Mouse (Mus musculus): ENCODE measurements around the gene Ttc4.

Ttc4 gene

DNA sequence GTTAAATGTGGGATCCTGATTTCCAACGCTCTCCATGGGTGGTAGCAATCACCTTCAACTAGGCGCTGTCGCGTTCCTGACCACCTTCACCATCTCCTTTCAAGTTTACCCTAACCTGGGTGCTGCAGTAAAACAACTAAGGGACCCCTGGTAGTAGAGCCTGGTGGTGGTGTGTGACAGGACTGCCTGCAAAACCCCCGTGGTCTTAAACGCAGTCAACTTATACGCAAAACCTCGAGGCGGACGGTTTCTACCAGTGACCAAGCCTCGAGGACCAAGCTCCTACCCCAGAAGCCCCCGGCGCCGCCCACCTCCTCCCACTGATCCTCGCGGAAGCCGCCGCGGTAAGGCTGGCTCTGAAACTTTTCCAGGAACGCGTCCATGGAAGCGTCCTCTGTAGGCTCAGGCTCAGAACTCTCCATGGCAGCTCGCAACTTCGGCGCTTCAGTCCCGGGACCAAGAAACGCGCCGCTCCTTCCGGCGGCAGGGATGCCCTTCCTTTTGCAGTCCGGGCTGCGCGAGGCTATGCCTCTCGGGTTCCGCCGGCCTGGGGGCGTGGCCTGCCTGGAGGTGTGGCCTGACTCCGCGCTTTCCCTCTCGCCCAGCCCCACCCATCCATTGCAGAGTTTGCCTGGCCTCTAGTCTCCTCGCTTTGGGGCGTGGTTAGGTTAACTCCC lies at the start of gene Ttc4:
Gene Ttc4 (minus strand): TSS at position 503 of the 677 bp plus-strand sequence.
- DNase-seq = peak; percentile 91 to 94

DNA sequence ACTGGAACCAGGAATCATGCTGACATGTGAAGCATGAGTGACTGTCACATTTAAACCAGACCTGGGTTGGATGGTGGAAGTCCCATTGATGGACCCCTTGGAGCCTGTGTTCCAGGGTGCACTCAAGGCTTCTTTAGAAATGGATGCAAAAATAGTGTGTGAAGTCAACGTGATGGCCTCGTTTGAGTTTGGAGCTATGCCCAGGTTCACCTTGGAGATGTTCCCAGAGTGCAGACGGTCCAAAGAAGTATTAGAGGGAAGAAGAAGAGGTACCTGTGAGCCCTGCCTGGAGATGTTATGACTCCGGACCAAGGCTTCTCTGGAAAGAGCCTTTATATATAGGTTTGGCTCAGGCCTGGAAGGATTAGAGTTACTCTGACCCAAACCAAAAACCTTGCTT lies 41.9 kb upstream of the Ttc4 start:
- DNase-seq = peak; percentile 77 to 81

DNA sequence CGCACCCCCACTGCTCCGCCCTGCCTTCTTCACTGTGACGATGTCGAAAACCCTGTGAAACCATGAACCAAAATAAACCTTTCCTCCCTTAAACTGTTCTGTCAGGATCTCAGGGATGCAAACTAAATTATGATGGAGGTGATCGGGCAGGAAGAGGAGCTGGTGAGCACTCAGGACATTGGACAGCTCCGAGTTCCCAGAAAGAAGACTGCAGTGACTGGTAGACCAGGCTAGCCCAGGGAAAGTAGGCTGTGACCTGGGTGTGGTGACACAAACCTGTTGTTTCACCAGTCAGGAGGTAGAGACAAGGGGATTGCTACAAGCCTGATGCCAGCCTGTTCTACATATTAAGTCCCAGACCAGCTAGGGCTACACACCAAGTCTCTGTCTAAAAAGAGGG lies 34.9 kb upstream of the Ttc4 start:
- no peak for DNase-seq

DNA sequence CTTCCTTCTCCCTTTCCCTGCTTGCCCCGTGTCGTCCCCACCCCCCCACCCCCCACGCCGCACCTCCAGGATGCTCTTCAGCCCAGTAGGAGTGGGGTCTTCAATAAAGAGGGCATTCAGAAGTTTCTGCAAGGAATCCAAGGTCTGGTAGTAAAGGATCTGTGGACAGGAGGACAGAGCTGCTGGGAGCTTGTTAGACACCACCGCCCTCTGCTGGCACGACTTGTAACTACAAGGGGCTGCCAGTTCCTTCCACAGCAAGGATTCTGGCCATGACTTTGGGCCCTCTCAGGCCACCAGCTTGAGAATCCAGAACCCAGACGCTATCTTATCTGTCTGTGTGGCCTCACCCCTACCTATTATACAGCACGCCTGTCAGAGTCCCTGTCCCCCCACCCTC lies 29.7 kb upstream of the Ttc4 start:
- DNase-seq = peak; percentile 95 to 97

DNA sequence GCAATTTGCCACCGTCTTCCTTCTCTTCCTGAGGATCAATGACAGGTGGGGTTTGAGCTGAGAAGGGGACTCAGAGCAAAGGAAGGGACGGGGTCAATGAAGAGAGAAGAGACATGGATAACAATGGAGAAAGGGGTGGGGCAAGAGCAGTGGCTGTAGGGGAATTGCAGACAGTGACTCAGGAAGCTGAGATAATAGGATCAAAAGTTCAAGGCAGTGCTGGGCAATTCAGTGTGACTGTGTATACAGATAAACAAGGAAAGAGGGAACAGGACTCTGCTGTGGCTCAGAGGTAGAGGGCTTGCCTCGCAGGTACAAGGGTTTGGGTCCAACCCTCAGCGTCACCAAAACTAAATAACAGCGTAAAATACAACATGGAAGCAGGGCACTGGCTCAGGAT lies 29.2 kb upstream of the Ttc4 start:
- no peak for DNase-seq

DNA sequence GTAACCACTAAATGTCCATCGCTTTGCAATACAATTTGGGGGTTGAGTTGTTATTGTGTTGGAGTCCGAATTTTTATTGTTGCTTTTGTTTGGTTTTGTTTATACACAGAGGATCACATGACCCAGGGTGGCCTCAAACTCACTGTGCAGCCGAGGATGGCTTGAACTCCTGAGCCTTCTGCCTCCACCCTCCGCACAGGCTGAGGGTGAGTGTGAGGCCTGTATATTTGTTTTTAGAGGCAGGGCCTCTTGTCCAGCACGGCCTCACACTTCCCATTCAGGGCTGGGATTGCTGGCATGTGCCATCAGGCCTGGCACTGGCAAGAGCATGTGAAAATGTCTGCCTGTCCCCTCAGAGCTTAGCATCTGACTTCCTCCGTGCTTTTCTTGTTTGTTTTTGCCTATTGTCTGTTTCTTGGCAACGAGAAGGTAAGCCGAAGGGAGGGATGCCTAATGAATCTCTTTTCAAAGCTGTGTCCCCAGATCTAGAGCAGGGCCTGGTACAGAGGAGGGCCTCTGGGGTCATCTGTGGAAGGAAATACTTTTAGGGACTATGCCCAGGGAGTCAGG lies 26.4 kb upstream of the Ttc4 start:
- DNase-seq = peak; percentile 38 to 40

DNA sequence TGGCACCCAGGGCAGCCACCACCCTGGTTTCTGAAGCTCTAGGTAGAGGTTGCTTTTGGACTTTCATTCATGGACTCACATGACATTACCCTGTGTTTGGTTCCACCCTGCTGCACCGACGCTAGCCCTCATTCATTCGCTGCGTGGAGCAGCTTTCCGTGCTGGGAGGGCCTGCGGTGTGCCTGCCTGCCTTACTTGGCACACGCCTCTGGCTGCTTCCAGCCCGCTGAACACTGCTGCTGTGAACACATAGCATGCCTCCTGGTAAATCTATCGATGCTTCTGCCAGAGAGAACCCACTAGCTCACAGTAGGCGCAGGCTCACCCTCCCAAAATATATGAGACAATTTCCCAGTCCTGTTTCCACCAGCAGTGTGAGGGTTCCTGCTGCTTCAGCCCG lies 25.7 kb upstream of the Ttc4 start:
- DNase-seq = peak; percentile 73 to 80

DNA sequence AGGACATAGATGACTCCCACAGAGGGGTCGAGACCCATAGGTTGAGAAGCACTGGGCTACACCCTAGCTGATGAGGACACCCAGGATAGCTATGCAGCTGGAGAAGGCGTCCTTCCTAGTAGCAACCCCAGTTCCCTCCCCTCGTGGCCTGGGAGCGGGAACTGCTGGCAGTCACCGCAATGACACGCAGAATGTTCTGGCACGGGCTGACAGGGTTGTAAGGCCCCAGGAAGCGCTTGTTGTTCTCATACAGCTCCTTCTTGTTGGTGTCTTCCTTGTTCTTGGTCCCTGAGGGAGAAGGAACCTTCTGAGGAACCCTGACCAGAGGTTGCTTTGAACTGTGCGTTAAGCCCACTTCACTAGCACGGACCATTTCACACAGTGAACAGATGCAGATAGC lies 25.2 kb upstream of the Ttc4 start:
- DNase-seq = peak; percentile 46 to 51

DNA sequence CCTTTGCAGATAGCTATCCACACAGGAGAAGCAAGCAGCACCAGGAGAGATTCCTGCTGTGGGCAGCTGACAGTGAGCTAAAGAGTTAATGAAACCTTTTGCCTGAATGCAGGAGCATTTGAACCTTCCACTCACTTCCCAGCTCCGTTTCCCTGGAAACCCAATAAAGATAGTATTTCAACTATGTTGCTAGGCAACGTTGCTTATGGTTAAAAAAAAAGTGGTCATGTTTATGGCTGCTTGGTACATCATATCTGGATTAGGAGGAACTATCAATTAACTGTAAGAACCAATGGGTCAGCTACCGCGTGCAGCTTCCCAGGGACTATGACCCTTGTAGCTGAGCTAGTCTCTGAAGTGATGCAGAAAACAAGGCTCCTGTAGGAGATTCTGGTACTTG lies 22.1 kb upstream of the Ttc4 start:
- DNase-seq = no peak

DNA sequence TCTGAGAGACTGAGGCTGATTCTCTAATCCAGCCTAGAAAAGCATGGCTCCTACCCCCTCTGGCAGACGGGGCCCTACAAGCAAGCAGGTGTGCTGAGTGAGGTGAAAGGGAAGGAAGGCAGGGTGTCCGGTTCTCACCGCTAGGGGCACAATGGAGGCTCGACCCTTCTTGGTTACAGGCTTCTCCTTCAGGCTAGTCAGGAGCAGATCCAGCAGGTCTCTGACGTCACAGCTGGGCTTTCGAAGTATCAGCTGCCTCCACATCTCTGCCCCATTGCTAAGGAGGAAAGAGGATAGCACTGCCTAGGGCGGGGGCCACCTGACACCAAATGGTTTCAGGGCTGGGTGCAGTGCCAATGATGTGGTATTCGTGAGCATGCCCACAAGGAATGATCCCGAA lies 21.2 kb upstream of the Ttc4 start:
- peak in 1 of 2 experiments; percentile 68 for DNase-seq

DNA sequence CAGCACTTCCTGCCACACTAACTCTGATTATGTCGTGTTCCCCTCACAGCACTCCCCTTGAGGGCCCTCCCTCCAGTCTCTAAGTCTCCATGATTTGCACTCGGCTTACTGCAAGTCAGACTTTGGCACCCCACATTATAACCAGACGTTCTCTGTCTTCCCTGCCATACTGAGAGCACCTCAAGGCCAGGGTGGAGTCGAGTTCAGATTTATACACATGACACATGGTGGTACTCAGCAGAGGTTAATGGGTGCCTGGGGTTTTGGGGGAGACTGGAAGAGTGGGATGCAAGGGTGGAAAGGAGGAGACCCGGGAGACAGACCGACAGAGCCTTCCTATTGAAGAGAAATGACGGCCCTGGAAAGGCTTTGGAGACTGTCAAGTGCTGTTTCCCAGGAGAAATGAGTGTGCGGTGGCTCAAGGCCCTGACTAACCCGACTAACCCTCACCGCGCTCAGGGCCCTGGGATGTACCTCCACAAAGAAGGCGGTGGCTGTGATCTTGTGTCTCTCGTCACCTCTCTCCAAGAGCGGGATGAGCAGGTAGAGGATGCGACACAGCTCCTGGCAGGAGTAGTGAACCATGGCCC lies 15.2 kb upstream of the Ttc4 start:
- DNase-seq = no peak

DNA sequence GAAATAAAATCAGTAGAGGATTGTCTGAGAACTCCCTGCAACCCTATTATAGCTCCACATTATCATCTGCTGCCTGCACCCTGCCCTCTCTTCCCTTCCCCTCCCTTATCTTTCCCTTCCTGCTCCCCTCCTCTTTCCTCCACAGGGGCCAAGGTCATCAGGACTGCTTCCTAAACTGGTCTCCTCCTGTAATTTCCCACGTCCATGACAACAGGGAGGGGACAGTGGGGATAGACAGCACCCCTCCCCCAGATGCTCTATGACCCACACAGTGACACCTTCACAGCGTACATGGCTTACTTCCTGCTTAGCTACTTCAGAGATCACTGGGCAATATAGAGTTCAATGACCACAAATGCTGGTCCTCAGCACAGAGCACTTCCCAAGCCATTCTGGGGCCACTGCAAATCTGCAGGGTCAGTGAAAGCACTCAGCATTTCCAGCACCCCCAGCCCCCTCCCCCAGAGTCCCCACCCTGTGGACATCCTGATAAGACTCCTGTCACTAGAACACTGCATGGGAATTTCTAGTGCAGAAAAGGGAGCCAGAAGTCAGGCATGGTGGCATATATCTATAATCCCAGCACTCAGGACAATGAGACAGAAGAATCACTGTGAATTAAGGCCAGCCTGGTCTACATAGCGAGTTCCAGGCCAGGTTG lies 10.0 kb upstream of the Ttc4 start:
- no peak for DNase-seq

DNA sequence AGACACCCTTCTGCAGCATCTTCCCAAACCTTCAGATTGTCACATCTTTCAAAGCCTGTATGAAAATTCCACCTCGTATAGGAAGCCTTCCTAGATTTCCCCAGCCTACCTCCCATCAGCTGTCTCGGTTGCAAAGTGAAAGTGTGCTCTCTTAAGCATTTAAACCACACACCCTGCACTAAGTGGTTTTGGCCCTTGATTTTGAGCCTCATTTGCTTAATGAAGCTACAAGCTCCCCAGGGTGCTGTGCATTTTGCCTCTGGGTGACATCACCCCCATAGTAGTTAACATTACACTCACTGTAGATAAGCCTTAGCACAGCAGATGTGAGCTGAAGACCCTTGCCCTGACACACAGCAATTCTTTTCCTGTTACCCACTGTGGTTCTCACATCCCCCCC lies 2.2 kb upstream of the Ttc4 start:
- no peak for DNase-seq

DNA sequence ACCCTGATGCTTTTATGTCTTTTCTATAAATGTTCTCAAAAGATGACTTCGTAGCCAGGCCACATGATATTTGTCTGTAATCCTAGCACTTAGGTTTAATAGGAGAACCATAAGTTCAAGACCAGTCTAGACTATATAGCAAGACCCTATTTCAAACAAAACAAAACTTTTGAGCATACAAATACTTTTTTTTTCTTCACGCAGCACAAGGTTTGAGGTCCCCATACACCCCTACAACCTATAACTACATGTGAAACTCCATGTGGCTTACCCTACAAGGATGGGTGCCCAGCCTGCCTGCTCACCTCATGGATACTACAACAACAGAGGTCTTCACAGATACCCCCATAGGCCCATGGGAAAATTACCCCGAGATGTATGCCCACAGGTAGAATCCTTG lies 408 bp upstream of the Ttc4 start:
- no peak for DNase-seq

DNA sequence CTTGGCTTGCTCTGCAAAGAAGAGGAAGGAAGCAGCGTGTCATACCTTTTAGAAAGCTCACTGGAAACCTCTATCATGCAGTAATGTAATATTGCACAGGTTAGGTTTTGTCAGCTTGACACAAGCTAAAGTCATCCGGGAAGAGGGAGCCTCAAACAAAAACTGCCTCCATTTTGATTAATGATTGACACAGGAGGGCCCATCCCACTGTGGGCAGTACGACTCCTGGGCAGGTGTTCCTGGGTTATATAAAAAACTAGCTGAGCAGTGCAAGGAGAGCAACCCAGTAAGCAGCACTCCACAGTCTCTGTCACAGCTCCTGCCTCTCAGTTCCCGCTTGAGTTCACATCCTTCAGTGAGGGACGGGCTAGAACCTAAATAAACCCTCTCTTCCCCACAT lies 2.0 kb downstream of the Ttc4 start:
- no peak for DNase-seq

DNA sequence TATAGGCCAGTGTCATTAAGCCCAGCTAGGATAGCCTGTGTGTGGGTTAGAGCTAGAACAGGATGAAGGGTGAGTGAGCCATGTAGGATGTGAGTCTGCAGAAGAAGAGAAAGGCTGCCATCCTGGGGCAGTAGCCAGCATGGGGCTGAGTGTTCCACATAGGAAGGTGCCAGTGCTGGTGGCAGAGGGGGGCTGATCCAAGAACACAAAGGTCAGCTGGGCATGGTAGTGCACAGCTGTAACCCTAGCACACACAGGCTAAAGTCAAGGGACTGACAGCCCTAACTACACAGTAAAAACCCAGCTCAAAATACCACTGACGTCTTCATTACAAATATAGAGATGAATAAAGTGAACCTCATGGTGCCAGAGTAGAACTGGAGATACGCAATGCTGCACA lies 12.2 kb downstream of the Ttc4 start:
- DNase-seq = no peak

DNA sequence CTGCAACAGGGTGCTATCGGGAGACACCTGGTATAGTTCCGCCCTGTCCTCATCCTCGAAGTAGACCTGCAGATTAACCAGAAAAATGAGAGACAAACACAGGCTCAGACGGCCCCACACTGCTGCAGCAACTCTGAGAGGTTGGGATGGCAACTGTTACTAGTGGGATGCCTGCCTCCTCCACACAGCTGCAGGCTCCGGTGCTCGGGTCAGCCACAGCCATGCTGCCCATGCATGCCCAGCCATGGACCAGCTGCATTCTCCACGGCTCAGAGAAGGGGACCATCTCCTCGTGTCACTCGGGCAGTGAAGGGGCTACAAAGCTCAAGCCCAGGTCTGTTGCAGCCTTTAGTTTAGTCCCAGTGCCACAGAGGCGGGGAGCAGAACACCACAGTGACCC lies 13.1 kb downstream of the Ttc4 start:
- no peak for DNase-seq

DNA sequence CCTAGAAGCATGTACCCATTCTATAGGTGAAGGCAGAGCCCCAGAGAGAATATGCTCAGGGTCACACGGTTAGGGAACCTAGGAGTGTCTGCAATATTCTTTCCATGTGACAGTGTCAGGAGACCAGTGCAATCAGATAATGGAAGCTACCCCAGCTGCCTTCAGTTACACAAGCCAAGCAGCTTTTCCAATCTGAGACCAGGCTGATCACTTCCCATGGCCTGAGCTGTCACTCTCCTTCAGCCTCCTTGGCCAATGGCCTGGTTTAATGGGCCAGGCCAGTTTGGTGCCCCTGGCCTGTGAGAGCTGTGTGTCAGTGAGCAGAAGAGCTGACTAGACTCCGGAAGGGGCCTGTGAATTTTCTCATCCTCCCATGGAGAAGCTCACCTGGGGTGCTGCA lies 13.5 kb downstream of the Ttc4 start:
- no peak for DNase-seq

DNA sequence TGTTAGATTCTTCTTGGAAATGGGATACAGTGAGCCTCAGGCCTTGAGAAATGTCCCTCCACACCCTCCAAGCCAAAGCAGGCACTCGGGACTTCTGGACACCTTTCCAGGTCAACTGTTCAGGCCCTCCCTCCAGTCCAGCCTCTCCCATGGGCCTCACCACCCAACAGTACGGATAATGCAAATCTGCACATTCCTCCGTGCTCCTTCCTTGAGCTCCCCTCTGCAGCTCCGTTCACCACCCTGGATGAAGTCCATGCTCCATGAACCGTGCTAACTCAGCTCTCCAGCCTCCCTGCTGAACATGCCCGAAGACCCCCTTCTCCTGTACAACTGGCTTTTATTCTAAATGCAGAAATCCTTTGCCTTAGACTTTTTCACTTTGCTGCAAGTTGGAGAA lies 14.0 kb downstream of the Ttc4 start:
- no peak for DNase-seq

DNA sequence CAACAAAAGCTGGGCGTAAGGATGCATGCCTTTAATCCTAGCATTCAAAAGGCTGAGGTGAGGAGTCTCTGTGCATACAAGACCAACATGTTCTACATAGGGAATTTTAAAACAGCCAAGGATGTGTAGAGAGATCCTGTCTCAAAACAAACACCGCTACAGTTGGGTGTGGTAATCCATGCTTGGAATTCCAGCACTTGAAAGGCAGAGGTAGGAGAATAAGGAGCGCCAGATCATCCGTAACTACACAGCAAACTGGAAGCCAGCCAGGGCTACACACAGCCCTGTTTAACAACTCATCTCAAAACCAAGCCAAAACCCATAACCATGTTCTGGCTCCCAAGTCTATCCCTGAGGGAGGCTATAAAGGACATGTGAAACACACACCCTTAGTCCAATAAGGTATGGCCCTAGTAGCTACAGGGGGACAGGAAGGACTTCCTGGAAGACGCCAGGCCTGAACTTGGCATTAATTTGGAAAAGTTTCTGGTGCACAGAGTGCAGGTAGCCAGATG lies 14.7 kb downstream of the Ttc4 start:
- DNase-seq = no peak

DNA sequence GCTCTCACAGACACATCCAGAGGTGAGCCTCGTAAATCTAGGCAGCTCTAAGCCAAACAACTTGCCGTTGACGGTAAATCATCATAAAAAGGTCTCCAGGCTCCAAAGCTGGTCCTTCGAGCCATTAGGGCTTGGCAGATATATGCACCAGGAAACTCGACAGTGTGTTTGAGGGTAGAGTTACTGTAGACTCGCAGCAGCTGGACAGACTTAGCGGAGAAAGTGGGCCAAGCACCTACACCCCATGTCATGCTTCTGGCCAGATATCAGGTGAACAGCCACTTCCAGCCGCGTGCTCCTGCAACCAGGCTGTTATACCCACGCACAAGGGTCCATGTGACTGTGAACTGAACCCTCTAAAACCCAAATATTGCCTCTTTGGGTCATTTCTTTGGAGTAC lies 23.1 kb downstream of the Ttc4 start:
- DNase-seq = no peak

DNA sequence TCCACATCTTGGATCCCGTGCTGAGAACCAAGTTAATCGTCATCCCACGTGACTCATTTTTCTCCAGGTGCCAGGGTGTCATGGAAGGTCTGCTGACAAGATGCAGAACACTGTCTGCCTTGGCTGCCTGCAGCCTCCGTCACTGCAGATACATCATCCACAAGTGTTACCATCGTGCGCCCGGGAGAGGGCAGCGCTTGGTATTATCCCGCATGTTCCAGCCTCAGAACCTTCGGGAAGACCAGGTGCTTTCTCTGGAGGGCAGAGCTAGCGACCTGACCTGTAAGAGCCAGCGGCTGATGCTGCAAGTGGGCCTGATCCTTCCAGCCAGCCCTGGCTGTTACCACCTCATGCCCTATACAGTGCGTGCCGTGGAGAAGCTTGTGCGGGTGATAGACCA lies 25.7 kb downstream of the Ttc4 start:
- DNase-seq = no peak

DNA sequence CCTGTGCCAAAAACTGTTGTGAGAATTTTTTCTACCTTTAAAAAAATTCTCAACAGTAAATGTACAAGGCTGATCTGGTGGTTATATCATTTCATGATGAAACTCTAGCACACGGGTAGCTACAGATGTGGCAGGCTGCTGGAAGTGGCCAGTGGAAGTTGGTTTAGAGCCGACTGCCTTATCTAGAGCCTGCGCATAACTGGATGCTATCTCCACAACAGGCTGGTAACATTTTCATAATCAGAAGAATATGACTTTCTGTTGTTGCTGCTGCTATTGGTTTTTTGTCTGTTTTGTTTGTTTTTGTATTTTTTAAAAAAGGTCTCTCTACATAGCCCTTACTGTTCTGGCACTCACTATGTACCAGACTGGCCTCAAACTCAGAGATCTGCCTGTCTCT lies 26.2 kb downstream of the Ttc4 start:
- no peak for DNase-seq

Measured in cerebellum, postnatal 14 days (tissue).